Comparison of ENCODE assay signal across 18 mouse cellular contexts in genomic region chr1:138757777-138758176, GRCm38 (mm10).
"Had no signal": no experiment of that assay in that cellular context is flagged by ENCODE, and none has a peak within 500 bp of the region (broad histone marks: within the 10 kb centered on the region; RNA-seq: fewer than 3 reads in every experiment).

No protein-coding gene starts in this region.

- H3K27ac ChIP-seq: kidney, postnatal 0 days; layer of hippocampus, adult 2 months; liver, embryonic 14.5 days; macrophage; neural tube, embryonic 12.5 days; neural tube, embryonic 15.5 days; stomach, postnatal 0 days had no signal

- DNase-seq: kidney, adult 2 months; kidney, postnatal 25 days; layer of hippocampus, adult 9-11 months; liver, postnatal 0 days; lung, embryonic 14.5 days; right cerebral cortex, postnatal 14 days; right cerebral cortex, postnatal 4 days; thymus, adult 2 months; thymus, postnatal 25 days had no signal

- ATAC-seq: intestine, postnatal 0 days; liver, postnatal 0 days; lung, postnatal 0 days had no signal

- H3K27me3 ChIP-seq: neural tube, embryonic 12.5 days; neural tube, embryonic 15.5 days had no signal

- H3K4me1 ChIP-seq: neural tube, embryonic 12.5 days; neural tube, embryonic 15.5 days had no signal

- H3K9ac ChIP-seq: liver, embryonic 14.5 days; liver, postnatal 0 days; lung, embryonic 14.5 days; neural tube, embryonic 12.5 days; neural tube, embryonic 15.5 days had no signal

- H3K4me3 ChIP-seq: layer of hippocampus, adult 2 months; neural tube, embryonic 12.5 days; neural tube, embryonic 15.5 days had no signal

- H3K4me2 ChIP-seq: lung, embryonic 14.5 days; neural tube, embryonic 12.5 days; neural tube, embryonic 15.5 days had no signal

- H3K36me3 ChIP-seq: neural tube, embryonic 12.5 days; neural tube, embryonic 15.5 days had no signal

- H3K9me3 ChIP-seq: neural tube, embryonic 12.5 days; neural tube, embryonic 15.5 days had no signal
